41 mouse cellular contexts compared by ENCODE assay signal in genomic region chr16:10763540-10764264, GRCm38 (mm10). TPM values are rescaled to one million over a fixed set of nuclear protein-coding genes. Genes with fewer than 3 reads are reported as not detected.
"Had no signal": no experiment of that assay in that cellular context is flagged by ENCODE, and none has a peak within 500 bp of the region (broad histone marks: within the 10 kb centered on the region; RNA-seq: fewer than 3 reads in every experiment).

No protein-coding gene starts in this region.

- H3K36me3 ChIP-seq: limb, embryonic 10.5 days; limb, embryonic 12.5 days; limb, embryonic 13.5 days; limb, embryonic 15.5 days; liver, embryonic 12.5 days; liver, embryonic 13.5 days; liver, embryonic 15.5 days; lung, embryonic 15.5 days; midbrain, embryonic 10.5 days; midbrain, embryonic 12.5 days; midbrain, embryonic 13.5 days; midbrain, embryonic 15.5 days had no signal

- ATAC-seq: liver, embryonic 12.5 days; liver, postnatal 0 days; midbrain, embryonic 13.5 days; midbrain, embryonic 15.5 days; midbrain, embryonic 16.5 days had no signal

- H3K4me3 ChIP-seq: limb, embryonic 10.5 days; limb, embryonic 12.5 days; limb, embryonic 13.5 days; limb, embryonic 15.5 days; liver, embryonic 12.5 days; liver, embryonic 13.5 days; liver, embryonic 15.5 days; lung, embryonic 15.5 days; megakaryocyte, embryonic 14.5 days; midbrain, embryonic 10.5 days; midbrain, embryonic 12.5 days; midbrain, embryonic 13.5 days; midbrain, embryonic 15.5 days; myocyte had no signal

- H3K4me1 ChIP-seq: midbrain, embryonic 12.5 days; midbrain, embryonic 13.5 days; midbrain, embryonic 15.5 days had no signal

- H3K9me3 ChIP-seq: limb, embryonic 10.5 days; limb, embryonic 12.5 days; limb, embryonic 13.5 days; limb, embryonic 15.5 days; liver, embryonic 12.5 days; liver, embryonic 13.5 days; liver, embryonic 15.5 days; lung, embryonic 15.5 days; megakaryocyte, embryonic 14.5 days; midbrain, embryonic 10.5 days; midbrain, embryonic 12.5 days; midbrain, embryonic 13.5 days; midbrain, embryonic 15.5 days had no signal

- DNase-seq: left cerebral cortex, postnatal 4 days; liver; liver, embryonic 13.5 days; liver, postnatal 0 days; lung, adult 2 months; midbrain, embryonic 14.5 days had no signal

- H3K27me3 ChIP-seq: limb, embryonic 12.5 days; limb, embryonic 13.5 days; limb, embryonic 15.5 days; lung, embryonic 15.5 days; midbrain, embryonic 13.5 days; midbrain, embryonic 15.5 days had no signal

- H3K27ac ChIP-seq: limb, embryonic 10.5 days; limb, embryonic 12.5 days; limb, embryonic 13.5 days; limb, embryonic 15.5 days; liver, embryonic 12.5 days; liver, embryonic 13.5 days; liver, embryonic 14.5 days; liver, embryonic 15.5 days; lung, embryonic 15.5 days; macrophage; midbrain, embryonic 10.5 days; midbrain, embryonic 12.5 days; midbrain, embryonic 13.5 days; midbrain, embryonic 15.5 days had no signal

- H3K9ac ChIP-seq: limb, embryonic 12.5 days; limb, embryonic 13.5 days; limb, embryonic 15.5 days; liver, embryonic 12.5 days; liver, embryonic 13.5 days; liver, embryonic 14.5 days; liver, embryonic 15.5 days; liver, postnatal 0 days; lung, embryonic 14.5 days; lung, embryonic 15.5 days; midbrain, embryonic 12.5 days; midbrain, embryonic 13.5 days; midbrain, embryonic 15.5 days had no signal

- H3K4me2 ChIP-seq: limb, embryonic 12.5 days; limb, embryonic 13.5 days; limb, embryonic 15.5 days; liver, embryonic 11.5 days; liver, embryonic 12.5 days; liver, embryonic 13.5 days; liver, embryonic 15.5 days; lung, embryonic 14.5 days; lung, embryonic 15.5 days; midbrain, embryonic 11.5 days; midbrain, embryonic 12.5 days; midbrain, embryonic 13.5 days; midbrain, embryonic 15.5 days had no signal

RNA-seq across cellular contexts. Expression of gene Tnp2, which starts 24.8 kb away (rescaled TPM):
- total RNA-seq: left cerebral cortex, adult 8-10 months; left cerebral cortex, postnatal 10 days; left cerebral cortex, postnatal 14 days; left cerebral cortex, postnatal 25 days; left cerebral cortex, postnatal 36 days; left cerebral cortex, postnatal 4 days; liver, adult 2 months; megakaryocyte progenitor cell, adult 5-6 weeks; megakaryocyte, adult 5-6 weeks; megakaryocyte-erythroid progenitor cell, adult 5-6 weeks; midbrain, postnatal 0 days; monocyte, adult 5-6 weeks had no signal
- polyA plus RNA-seq: limb, embryonic 10.5 days; limb, embryonic 11.5 days; limb, embryonic 12.5 days; limb, embryonic 13.5 days; limb, embryonic 14.5 days; limb, embryonic 15.5 days; liver, adult 2 months; liver, embryonic 11.5 days; liver, embryonic 12.5 days; liver, embryonic 13.5 days; liver, embryonic 14.5 days; liver, embryonic 15.5 days; liver, embryonic 16.5 days; liver, postnatal 0 days; lung, embryonic 14.5 days; lung, embryonic 15.5 days; lung, embryonic 16.5 days; lung, postnatal 0 days; macrophage; midbrain, embryonic 10.5 days; midbrain, embryonic 11.5 days; midbrain, embryonic 12.5 days; midbrain, embryonic 13.5 days; midbrain, embryonic 14.5 days; midbrain, embryonic 15.5 days; midbrain, embryonic 16.5 days; midbrain, postnatal 0 days had no signal

RNA-seq across cellular contexts. Expression of gene Prm3, which starts 27.0 kb away (rescaled TPM):
- total RNA-seq: left cerebral cortex, adult 8-10 months; left cerebral cortex, postnatal 10 days; left cerebral cortex, postnatal 14 days; left cerebral cortex, postnatal 25 days; left cerebral cortex, postnatal 36 days; left cerebral cortex, postnatal 4 days; liver, adult 2 months; megakaryocyte progenitor cell, adult 5-6 weeks; megakaryocyte, adult 5-6 weeks; megakaryocyte-erythroid progenitor cell, adult 5-6 weeks; midbrain, postnatal 0 days; monocyte, adult 5-6 weeks had no signal
- polyA plus RNA-seq: limb, embryonic 10.5 days; limb, embryonic 11.5 days; limb, embryonic 12.5 days; limb, embryonic 13.5 days; limb, embryonic 14.5 days; limb, embryonic 15.5 days; liver, adult 2 months; liver, embryonic 11.5 days; liver, embryonic 12.5 days; liver, embryonic 13.5 days; liver, embryonic 14.5 days; liver, embryonic 15.5 days; liver, embryonic 16.5 days; liver, postnatal 0 days; lung, adult 2 months; lung, embryonic 14.5 days; lung, embryonic 15.5 days; lung, embryonic 16.5 days; lung, postnatal 0 days; macrophage; midbrain, embryonic 10.5 days; midbrain, embryonic 11.5 days; midbrain, embryonic 12.5 days; midbrain, embryonic 13.5 days; midbrain, embryonic 14.5 days; midbrain, embryonic 15.5 days; midbrain, embryonic 16.5 days; midbrain, postnatal 0 days; myocyte had no signal

RNA-seq across cellular contexts. Expression of gene Prm2, which starts 32.2 kb away (rescaled TPM):
- total RNA-seq: left cerebral cortex, adult 8-10 months; left cerebral cortex, postnatal 10 days; left cerebral cortex, postnatal 14 days; left cerebral cortex, postnatal 25 days; left cerebral cortex, postnatal 36 days; left cerebral cortex, postnatal 4 days; liver, adult 2 months; megakaryocyte progenitor cell, adult 5-6 weeks; megakaryocyte, adult 5-6 weeks; megakaryocyte-erythroid progenitor cell, adult 5-6 weeks; midbrain, postnatal 0 days had no signal
- polyA plus RNA-seq: limb, embryonic 10.5 days; limb, embryonic 11.5 days; limb, embryonic 12.5 days; limb, embryonic 13.5 days; limb, embryonic 14.5 days; limb, embryonic 15.5 days; liver, adult 2 months; liver, embryonic 11.5 days; liver, embryonic 12.5 days; liver, embryonic 13.5 days; liver, embryonic 14.5 days; liver, embryonic 15.5 days; liver, embryonic 16.5 days; liver, postnatal 0 days; lung, embryonic 14.5 days; lung, embryonic 15.5 days; lung, embryonic 16.5 days; lung, postnatal 0 days; macrophage; midbrain, embryonic 10.5 days; midbrain, embryonic 11.5 days; midbrain, embryonic 12.5 days; midbrain, embryonic 13.5 days; midbrain, embryonic 14.5 days; midbrain, embryonic 15.5 days; midbrain, embryonic 16.5 days; midbrain, postnatal 0 days; myocyte had no signal

RNA-seq across cellular contexts. Expression of gene Prm1, which starts 41.9 kb away (rescaled TPM):
- total RNA-seq: left cerebral cortex, adult 8-10 months; left cerebral cortex, postnatal 10 days; left cerebral cortex, postnatal 14 days; left cerebral cortex, postnatal 25 days; left cerebral cortex, postnatal 36 days; left cerebral cortex, postnatal 4 days; liver, adult 2 months; megakaryocyte progenitor cell, adult 5-6 weeks; megakaryocyte, adult 5-6 weeks; megakaryocyte-erythroid progenitor cell, adult 5-6 weeks; midbrain, postnatal 0 days had no signal
- polyA plus RNA-seq: limb, embryonic 10.5 days; limb, embryonic 11.5 days; limb, embryonic 14.5 days; liver, adult 2 months; liver, embryonic 11.5 days; liver, embryonic 12.5 days; liver, embryonic 13.5 days; liver, embryonic 14.5 days; liver, embryonic 15.5 days; liver, embryonic 16.5 days; liver, postnatal 0 days; lung, embryonic 14.5 days; lung, embryonic 16.5 days; lung, postnatal 0 days; macrophage; midbrain, embryonic 10.5 days; midbrain, embryonic 11.5 days; midbrain, embryonic 12.5 days; midbrain, embryonic 13.5 days; midbrain, embryonic 14.5 days; midbrain, postnatal 0 days; myocyte had no signal
